Mouse (Mus musculus): ENCODE data around the gene Spc24.

GRCm38 (mm10) chr9:21736580-21736979 lies 23.5 kb downstream of the Spc24 start:
- TF ChIP-seq CTCF (IDR thresholded peaks at IDR 0.05; ENCODE audit: control insufficient read depth, insufficient read depth, low read length), result no peak
- no peak for TF ChIP-seq POLR2A (IDR thresholded peaks at IDR 0.05; ENCODE audit: borderline replicate concordance, control insufficient read depth, low read depth, low read length)

Data from bone marrow, adult 2 months (tissue).